Mouse (Mus musculus) right cerebral cortex, postnatal 4 days (tissue): ENCODE data around the gene Gns.

Experiments
- DNase-seq: peaks from one replicate; pipeline ENCODE4 v3.0.0-alpha.2; 2022

The Gns gene

DNA sequence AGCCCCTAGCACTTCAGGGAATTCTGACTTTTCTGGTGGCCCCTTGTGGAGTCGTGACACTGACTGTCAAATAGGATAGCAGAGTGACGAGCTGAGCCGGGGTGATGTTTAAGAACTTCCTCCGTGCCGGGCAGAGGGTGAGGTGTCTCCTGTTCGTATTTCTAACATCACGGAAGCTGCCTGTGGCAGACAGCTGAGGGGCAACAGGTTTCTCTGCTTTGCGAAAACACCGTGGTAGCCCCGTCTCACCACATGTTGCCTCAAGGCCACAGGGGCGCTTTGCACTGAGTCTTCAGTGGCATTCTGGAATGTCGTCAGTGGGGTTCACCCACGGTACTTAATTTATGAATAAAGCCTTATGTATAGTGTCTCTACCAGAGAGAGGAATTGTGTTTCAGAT is 2.4 kb downstream of the Gns start:
- no peak for DNase-seq

DNA sequence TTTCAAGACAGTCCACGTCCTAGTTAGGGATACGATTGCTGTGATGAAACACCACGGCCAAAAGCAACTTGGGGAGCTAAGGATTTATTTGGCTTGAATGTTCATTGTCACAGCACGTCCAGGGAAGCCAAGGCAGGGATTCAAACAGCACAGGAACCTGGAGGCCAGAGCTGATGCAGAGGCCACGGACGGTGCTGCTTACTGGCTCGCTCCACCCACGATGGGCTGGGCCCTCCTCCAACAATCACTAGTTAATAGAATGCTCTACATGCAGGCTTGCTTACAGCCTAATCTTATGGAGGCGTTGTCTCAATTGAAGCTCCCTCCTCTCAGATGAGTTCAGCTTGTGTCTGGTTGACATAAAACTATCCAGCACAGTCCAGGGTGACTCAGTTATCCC is 2.9 kb downstream of the Gns start:
- DNase-seq: no peak

DNA sequence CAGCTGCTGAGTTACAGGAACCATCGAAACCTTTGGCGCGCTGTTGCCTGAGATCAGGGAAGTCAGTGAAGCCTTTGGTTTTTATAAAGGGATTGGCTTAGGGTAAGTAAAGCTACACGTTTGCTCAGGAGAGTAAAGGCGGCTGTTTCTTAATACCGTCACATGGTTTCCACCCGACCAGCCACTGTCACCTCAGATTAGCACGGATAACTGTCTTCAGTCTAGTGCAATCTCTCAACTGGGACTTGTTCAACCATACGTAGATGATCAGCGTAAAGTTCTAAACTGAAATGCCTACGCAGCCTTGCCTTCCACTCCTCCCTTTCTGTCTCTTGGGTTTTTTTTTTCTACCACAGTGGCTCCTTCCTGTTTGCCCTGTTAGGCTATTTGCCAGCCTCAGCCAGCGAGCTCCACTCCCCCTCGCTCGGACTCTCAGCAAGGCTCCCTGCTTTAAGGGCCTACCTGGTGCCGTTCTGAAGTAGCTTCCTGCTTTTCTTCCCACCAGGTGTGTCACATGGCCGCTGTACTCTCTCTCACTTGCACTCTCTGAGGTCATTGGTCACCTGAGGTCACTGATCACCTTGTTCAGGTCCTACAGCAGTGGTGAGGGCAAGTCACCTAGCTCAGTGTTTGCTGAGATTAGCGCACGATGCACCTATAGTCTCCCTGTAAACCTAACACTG is 4.0 kb downstream of the Gns start:
- DNase-seq: no peak

DNA sequence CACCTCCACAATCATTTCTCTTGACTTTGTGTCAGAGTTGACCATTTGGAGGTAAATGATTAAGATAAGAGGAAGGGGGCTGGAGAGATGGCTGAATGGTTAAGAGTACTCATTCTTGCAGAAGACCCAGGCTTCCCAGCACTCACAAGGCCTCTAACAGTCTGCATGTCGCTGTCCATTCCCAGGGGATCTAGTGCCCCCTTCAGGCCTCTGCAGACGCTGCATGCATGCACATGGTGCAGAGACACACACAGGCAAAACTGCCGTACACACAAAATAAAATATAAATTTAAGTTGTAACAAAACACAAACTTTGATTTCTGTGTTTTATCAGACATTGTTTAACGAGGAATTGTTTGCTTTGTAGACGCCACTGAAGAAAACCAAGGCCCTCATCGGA is 5.9 kb downstream of the Gns start:
- DNase-seq: no peak

DNA sequence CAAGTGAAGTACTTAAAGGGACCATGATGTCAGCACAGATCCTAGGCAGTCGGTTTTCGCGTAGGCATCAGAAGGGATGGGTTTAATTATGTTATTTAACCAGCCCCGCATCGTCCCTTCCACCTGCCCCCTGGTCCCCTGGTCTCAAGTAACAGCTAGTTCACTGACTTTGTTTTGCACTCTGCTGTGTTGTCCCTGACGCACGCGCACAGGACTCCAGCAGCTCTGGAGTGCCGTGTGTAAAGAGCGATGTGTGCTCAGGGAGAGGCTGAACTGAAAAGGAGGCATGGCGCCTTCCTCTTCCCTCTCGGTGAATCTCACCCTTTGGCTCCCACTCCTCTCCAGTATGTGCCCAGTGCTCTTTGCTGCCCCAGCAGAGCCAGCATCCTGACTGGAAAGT is 9.1 kb downstream of the Gns start:
- no peak for DNase-seq

DNA sequence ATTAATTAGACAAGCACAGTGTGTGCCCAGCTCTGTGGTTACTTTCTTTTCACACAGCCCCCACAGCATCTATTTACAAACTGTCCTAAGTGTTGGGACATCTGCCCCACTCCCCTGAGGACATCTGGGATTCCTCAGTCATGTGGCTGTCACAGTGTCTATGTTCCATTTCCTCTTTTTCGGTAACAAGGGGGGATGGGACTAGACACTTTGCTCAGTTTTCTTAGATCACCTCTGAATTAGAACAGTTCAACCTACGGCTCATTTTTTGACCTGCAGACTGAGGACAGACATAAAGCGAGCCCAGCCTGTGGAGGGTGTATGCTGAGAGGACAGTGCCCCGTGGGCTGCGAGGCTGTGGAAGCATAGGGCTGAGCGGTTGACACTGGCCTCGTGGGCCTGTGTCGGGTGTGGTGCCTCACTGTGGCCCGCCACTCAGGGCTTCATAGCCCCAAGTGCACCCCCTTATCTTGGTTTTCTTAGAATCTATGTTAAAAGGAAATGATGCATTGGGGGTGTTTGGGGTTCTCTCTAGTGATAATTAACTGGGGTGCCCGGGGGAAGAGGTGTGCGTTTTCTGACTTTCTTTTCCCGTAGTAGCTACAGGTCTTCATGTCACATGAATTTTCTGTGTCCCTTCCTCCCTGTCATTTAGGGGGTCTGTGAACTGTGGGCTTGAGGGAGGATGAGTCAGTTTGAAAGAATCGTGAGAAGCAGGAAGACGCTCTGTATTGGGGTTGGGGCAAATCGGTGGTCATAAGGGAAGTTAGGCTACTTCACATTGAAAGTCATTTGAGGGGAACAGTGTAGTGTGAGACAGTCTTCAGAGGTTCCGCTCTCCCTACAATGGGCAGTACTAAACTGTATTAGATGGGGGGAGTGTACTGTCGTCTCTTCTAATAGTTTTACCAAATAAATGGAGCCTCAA is 10.1 kb downstream of the Gns start:
- DNase-seq: no peak

DNA sequence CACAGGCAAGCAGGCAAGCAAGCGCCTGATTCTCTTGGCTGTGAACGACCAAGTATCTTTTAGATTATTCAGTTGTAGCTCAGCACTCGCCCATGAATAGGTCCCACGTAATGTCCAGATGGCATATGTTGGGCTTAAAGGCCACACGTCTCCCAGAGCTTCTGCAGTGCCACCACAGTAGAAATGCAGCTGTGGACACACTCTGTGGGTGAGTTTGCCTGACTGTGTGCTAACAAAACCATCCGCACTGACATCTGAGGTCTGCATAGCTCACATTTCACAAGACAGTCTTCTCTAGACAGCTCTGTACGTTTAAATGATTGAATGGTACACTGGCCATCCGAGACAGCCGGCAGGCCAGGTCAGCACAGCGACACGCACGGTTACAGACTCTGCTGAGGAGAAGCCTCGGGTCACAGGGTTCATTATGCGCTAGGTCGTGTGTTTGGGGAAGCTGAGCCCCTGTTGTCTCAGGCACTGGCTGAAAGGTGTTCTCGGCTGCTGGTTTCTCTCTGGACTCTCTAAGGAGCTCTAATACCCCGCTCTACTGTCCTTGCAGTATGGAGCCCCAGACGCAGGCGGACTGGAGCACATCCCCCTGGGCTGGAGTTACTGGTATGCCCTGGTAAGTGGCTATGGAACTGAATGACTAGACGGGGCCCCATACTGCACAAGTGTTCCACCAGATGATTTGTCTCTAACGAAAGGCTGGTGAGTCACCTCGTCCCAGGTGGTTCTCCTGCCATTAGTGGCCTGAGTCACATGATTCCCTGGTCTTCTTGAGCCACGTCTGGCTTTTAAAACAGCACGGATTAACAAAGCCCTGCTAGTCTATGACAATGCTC is 11.0 kb downstream of the Gns start:
- no peak for DNase-seq

DNA sequence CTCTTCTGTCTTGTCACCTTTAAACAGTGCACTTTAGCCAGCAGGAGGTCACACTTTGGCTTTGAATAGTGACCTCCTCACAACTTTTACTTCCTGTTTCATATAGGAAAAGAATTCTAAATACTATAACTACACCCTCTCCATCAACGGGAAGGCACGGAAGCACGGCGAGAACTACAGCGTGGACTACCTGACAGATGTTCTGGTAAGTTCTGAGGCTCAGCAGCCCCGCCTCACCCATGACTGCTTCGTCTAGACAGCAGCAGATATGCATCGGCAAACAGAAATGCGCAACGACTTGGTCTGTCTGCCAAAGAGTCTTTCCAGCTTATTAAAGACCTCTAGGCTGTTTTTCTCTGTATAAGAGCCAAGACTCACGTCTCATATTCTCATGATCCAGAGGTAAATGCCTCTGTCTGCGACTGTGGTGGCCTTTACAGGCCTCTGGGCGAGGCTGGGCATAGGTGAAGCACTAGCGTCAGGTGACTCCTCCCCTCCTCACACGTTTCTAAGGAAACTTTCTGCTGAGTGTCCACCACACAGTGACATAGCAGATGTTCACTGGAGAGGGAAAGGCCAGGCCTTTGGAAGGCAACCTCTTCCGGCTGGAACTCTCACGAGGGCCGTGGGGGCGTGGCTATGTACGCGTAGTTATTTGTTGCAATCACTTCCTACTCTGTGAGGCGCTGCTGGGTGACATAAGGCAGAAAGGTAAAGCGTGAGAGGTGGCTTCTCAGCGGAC is 11.8 kb downstream of the Gns start:
- DNase-seq: no peak

DNA sequence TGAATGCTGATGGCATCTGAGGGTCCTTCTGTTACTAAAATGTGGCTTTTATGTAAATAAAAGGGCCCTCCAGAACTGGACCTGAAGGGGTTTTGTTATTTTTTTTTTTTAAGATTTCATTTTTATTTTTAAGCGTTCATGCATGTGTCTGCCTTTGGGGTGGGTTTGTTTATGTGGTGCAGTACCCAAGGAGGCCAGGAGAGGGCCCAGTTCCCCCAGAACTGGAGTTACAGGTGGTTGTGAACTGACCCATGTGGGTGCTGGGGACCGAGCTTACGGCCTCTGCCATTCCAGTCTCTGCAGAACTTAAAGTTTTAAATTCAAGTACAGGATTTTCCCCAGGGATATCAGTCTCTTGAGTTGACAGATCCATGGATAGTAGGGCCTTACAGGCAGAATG is 14.5 kb downstream of the Gns start:
- no peak for DNase-seq

DNA sequence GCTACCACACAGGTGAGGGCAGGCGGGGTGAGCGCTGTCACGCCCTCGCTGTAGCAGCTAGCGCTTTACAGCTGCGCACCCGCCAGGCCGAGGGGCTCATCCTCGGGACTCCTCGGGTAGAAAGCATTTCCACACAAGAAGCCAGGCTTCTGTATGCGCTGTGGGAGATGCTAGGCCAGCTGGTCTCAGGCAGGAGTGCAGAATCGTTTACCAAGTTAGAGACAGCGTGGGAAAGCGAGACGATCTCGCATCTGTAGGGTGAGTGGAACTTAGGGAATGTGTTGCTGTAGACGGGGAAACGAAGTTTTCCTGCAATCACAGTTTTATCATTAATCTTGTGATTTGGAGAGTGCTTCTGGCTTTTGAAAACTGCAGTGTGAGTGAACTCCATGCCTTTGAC is 16.4 kb downstream of the Gns start:
- no peak for DNase-seq

DNA sequence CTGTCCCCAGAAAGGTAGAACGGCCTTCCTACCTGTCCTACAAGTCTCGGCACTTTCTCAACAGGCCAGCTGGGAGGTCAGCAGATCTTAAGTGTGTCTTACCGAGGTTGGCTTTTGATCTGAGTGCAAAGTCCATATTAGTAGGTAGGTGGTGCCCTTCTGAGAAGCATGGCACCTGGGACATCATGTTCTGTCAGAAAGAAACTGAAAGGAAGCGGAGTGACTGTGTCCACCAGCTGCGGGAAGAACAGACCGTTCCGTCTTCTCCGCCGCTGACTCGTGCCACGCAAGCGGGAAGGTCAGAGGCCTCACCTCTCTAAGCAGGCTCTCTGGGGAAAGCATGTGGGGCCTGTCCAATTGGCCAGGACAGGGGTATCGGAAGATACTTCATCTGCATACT is 19.8 kb downstream of the Gns start:
- DNase-seq: no peak

DNA sequence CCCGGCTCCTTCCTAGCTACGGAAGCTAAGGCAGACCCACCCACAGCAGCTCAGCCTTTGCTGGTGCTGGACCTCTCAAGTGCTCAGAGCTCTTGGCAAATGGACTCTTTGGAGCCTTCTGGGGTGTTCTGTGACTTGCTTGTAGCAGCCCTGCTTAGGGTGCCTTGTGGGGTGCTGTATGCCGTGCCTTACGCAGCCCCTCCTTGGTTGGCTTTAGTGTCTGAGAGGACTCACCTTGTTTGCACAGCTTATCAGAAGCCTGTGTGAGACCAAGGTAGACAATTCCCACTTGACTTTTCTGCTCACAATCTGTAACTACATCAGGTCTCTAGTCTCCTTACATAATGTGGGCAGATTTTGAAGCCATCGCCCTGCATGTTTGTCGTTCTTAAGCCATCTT is 20.8 kb downstream of the Gns start:
- no peak for DNase-seq

DNA sequence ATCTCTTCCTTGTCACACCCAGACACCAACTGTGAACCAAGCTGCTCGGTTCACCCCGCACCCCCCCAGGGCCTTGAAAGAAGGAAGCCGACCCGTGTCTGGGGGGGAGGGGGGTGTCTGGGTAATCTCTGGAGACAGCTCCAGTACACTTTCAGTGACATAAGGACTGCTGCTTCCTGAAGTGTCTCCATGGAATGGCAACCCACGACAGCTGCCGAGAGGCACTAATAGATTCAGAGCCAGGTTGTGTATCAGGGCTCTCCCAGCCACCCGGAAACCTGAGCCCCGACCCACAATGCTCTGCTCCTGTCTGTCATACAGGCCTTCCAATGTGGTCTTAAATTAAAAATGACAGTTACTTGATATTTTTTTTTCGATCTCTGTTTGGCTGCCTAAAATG is 21.5 kb downstream of the Gns start:
- DNase-seq: no peak

DNA sequence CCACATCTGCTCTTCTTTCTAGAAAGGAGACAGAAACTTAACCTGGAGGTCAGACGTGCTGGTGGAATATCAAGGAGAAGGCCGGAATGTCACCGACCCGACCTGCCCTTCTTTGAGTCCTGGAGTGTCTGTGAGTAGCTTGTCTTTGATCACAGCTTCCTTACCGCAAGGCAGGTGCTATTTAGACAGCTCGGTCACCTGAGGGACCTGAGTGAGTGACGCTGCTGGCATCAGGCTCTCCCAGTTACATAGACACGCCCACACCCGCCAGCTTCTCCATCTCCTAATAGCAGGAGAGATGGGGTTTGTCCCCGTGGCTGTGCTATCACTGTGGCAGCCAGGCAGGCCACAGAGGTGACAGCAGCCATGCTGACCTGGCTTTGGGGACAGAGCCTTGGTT is 25.7 kb downstream of the Gns start:
- no peak for DNase-seq

DNA sequence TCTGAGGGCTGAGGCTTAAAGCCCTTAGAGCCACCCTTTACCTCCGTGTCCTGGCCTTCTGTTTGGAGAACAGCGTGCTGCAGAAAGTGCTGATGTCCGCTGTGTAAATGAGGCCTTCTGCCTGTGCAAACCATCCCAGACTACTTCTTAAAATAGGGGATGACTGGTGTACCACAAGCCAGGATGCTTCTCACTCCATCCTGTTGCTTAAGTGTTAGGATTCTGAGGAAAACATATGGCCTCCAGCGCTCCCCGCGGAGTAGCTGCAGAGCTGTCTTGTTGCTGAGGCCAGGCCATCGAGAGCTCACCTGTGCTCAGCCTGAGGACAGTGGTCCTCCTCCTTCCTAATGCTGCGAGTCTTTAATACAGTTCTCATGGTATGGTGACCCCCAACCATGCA is 27.0 kb downstream of the Gns start:
- no peak for DNase-seq

DNA sequence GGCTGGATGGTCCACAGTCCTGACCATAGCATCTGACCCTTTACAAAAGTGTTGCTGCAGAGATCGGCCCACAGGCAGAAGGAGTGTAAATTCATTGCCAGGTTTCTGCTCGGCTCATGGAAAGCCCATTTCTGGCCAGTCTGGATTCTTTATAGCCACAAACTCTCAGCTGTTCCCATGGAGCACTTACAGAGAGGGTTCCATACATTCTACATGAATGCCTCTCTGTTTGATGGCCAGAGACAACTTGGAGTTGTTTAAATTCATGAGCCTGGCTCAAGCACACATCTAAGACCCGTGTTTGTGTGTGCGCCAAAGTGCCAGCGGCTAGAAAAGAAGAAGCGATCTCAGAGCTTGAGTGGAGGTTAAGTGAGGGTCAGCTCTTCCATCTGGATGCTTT is 29.4 kb downstream of the Gns start:
- no peak for DNase-seq

DNA sequence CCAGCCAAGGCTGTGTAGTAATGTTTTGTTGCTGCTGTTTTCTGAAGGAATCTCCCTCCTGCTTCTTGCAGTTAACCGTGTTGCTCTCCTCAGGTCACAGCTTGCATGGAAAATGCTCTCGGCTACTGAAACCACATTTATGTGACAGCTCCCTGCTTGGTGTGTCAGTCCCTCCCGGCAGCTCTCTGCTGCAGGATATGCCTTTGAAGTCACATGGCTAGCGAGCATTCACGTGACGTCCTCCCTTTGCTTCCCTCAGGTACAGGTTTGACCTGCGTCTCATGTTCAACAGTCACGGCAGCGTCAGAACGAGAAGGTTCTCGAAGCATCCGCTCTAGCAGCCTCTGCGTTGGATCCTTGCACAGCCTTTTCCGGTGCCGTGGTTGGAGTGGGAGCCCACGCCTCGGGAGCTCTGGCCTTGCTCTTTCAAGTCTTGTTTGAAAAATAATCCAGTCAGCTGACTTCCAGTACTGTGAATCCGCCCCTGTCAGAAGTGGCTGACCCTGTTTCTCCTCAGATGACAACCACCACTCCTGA is 30.0 kb downstream of the Gns start:
- DNase-seq: no peak

DNA sequence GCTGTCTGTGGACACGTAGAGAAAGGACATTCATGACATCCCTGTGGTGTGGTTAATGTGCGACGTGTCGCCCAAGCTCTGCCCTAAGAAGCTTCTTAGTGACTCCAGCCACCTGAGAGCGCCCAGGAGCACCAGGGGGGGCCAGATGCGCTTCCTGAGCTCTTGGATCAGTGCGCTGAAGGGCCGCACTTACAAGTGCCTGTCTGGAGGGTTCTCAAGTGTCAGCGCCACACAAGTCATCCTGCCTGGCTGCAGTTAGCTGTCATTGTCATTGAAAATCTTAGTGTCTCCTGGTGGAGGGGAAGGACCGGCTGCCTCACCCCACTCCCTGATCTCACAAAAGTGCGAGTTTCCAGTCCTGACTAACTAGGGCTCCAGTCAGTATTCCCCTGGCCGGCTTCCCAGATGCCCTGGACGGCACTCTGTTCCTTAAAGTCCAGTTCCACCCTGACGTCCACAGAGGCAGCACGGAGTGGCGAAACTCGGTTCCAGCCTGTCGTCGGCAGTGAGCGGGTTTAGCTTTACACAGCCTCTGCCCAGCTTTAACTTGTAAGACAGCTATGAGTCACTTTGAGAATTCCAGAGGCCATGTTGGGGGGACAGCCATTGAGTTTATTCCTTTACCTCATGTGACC is 30.8 kb downstream of the Gns start:
- no peak for DNase-seq

DNA sequence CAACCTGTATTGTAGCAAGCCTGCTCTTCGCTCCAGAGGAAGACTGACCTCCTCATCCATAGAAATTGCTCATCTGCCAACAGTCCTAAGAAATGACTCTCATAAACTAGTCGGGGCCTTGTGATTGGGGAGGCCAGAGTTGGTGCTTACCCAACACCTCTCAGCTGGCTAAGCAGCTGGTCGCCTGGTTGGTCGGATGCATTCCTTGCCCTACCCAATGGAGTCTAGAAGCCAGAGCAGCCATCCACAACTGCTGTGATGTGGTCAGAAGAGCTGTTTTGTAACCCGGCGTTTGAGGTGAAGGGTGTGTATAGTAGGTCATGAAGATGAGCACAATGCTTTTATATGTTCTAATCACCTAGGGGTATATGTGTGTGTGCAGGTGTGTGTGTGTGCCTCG is 33.7 kb downstream of the Gns start:
- no peak for DNase-seq

DNA sequence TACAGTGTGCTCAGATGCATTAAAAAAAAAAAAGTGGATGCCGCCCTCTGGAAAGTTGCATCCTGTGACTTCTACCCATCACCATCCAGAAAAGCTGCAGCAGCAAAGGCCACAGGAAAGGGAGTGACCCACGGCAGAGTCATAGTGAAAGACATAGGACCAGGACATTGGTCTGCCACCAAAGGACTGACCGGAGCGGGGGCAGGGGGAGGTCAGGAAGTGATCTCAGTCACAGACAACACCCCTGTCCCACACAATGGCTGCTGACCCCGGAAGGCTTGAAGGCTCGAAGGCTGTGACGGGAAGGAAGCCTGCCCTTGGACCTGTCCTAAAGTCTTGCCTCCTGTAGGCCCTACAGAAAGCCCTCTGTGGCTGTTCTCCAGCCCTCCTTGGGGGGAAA is 36.1 kb downstream of the Gns start:
- DNase-seq: no peak

DNA sequence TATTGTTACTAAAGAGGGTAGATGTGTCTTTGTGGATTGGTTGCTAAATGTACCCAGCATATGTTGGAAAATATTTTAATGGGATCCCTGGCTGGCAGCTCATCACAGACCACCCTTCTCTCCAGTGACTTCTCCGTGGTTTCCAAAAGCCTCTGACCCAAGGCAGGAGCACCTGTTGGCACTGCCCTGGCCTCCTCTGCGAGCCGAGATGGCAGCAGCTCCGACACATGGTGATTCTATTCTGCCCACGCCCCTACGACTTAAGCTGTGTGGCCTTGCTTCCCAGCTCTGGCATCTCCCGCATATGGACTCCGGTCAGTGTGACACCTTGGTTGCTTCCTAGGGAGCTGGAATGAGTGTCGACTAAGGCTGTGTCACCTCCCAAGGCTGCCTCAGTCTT is 38.2 kb downstream of the Gns start:
- no peak for DNase-seq

DNA sequence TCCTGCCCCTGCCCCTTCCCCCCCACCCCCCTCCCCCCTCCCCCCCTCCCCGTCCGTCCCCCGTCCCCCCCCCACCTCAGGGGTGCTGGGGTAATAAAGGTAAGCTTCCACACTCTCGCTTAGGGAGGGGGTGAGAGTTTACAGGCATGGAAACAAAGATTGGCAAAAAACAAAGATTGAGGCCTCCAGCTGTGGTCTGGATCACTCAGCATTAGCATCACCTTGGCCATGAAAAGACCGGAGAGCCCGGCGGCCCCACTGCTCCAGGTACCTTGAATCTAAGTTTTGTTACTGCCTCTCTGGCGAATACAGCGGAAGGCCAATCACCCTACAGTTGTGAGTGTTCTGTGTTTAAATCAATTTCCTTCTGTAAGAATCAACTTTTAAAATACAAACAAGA is 39.1 kb downstream of the Gns start:
- DNase-seq: no peak
